Comparison of ENCODE assay signal across 8 mouse cellular contexts in genomic region chr4:137664433-137664979, GRCm38 (mm10). TPM values are rescaled to one million over a fixed set of nuclear protein-coding genes. Genes with fewer than 3 reads are reported as not detected.
A peak's percentile ranks its signal among the peaks of the same experiment; 100 is the strongest.
DNase-seq lines count a peak whose midpoint lies in the region; ATAC-seq and TF ChIP-seq lines count a peak whose summit lies in the region.

TSS of gene Rap1gap (plus strand) at chr4:137664726.

- ATAC-seq in forebrain, postnatal 0 days = peak; percentile 69
- ATAC-seq in midbrain, embryonic 16.5 days = peak; percentile 77

- TF ChIP-seq CTCF in gastrocnemius, adult 2 months (IDR thresholded peaks at IDR 0.05) = no peak
- TF ChIP-seq CTCF in bone marrow macrophage, adult 2 months (IDR thresholded peaks at IDR 0.05; ENCODE audit: low read depth, low read length) = no peak
- TF ChIP-seq CTCF in forebrain, postnatal 0 days (IDR thresholded peaks at IDR 0.05; ENCODE audit: low read depth) = no peak

- peak; percentile 72 for DNase-seq in gastrocnemius, adult 2 months
- no peak for DNase-seq in gastrocnemius, postnatal 36 days
- peak; percentile 77 for DNase-seq in forebrain, postnatal 0 days
- DNase-seq in induced T-regulatory cell, adult 2 months (ENCODE audit: low read depth) = peak; percentile 22
- DNase-seq in limb, embryonic 10.5 days (ENCODE audit: low spot score) = peak; percentile 61
- peak; percentile 75 for DNase-seq in thymus, postnatal 4 days

- no peak within 1 kb of the TSS for H3K27ac ChIP-seq in gastrocnemius, adult 2 months
- no peak within 1 kb of the TSS for H3K27ac ChIP-seq in bone marrow macrophage, adult 2 months (ENCODE audit: insufficient read depth, low read depth, low read length)
- H3K27ac ChIP-seq in forebrain, postnatal 0 days (ENCODE audit: low read depth, low read length) = peak within 1 kb of the TSS; percentile 64
- peak within 1 kb of the TSS; percentile 47 for H3K27ac ChIP-seq in limb, embryonic 10.5 days
- peak within 1 kb of the TSS; percentile 71 for H3K27ac ChIP-seq in midbrain, embryonic 16.5 days (ENCODE audit: low read length)

- WGBS in forebrain, postnatal 0 days = 10% methylated on average over 44 of the region's 44 CpGs
- WGBS in limb, embryonic 10.5 days = under 1% methylated on average over 42 of the region's 44 CpGs
- under 1% methylated on average over 33 of the region's 44 CpGs for WGBS in midbrain, embryonic 16.5 days

- no peak for TF ChIP-seq POLR2A in bone marrow macrophage, adult 2 months (IDR thresholded peaks at IDR 0.05; ENCODE audit: borderline replicate concordance, low read depth, low read length)

- intact Hi-C loops in gastrocnemius, adult 2 months (cut with DNase I) = no loop called here
- intact Hi-C loops in gastrocnemius, postnatal 36 days (cut with DNase I) = no loop called here

- H3K9me3 ChIP-seq in forebrain, postnatal 0 days (ENCODE audit: low read length) = no peaks in the 10 kb centered on the region
- H3K9me3 ChIP-seq in limb, embryonic 10.5 days (replicated peaks) = no peaks in the 10 kb centered on the region
- H3K9me3 ChIP-seq in midbrain, embryonic 16.5 days (replicated peaks; ENCODE audit: control insufficient read depth, low read length, poor library complexity, severe bottlenecking) = no peaks in the 10 kb centered on the region

- H3K9ac ChIP-seq in forebrain, postnatal 0 days = peak within 1 kb of the TSS; percentile 82
- peak within 1 kb of the TSS; percentile 92 for H3K9ac ChIP-seq in midbrain, embryonic 16.5 days (ENCODE audit: low read depth, low read length)

- H3K4me1 ChIP-seq in bone marrow macrophage, adult 2 months (ENCODE audit: control insufficient read depth, insufficient read depth, low read length) = peaks cover 2% of the 10 kb centered on the region; the same call in 1 of the 2 replicates
- peaks cover 25% of the 10 kb centered on the region; the same call in 1 of the 2 replicates for H3K4me1 ChIP-seq in forebrain, postnatal 0 days (ENCODE audit: insufficient read depth)
- H3K4me1 ChIP-seq in limb, embryonic 10.5 days = peaks cover 17% of the 10 kb centered on the region
- peaks cover 38% of the 10 kb centered on the region for H3K4me1 ChIP-seq in midbrain, embryonic 16.5 days (ENCODE audit: control insufficient read depth, insufficient read depth, low read length)

- H3K36me3 ChIP-seq in forebrain, postnatal 0 days (ENCODE audit: insufficient read depth) = no peaks in the 10 kb centered on the region
- H3K36me3 ChIP-seq in limb, embryonic 10.5 days = no peaks in the 10 kb centered on the region
- no peaks in the 10 kb centered on the region for H3K36me3 ChIP-seq in midbrain, embryonic 16.5 days (ENCODE audit: control insufficient read depth, insufficient read depth, low read length)

- peak within 1 kb of the TSS; percentile 59 for H3K4me2 ChIP-seq in forebrain, postnatal 0 days (ENCODE audit: low read depth)
- H3K4me2 ChIP-seq in midbrain, embryonic 16.5 days (ENCODE audit: low read length) = peak within 1 kb of the TSS; percentile 80

- H3K4me3 ChIP-seq in gastrocnemius, adult 2 months = peak within 1 kb of the TSS; percentile 72
- peak within 1 kb of the TSS; percentile 35 for H3K4me3 ChIP-seq in bone marrow macrophage, adult 2 months (ENCODE audit: insufficient read depth, low read length)
- H3K4me3 ChIP-seq in forebrain, postnatal 0 days (ENCODE audit: low read depth, low read length) = peak within 1 kb of the TSS; percentile 69
- peak within 1 kb of the TSS; percentile 63 for H3K4me3 ChIP-seq in limb, embryonic 10.5 days
- H3K4me3 ChIP-seq in midbrain, embryonic 16.5 days (ENCODE audit: low read depth, low read length) = peak within 1 kb of the TSS; percentile 67

- no peaks in the 10 kb centered on the region for H3K27me3 ChIP-seq in forebrain, postnatal 0 days (ENCODE audit: insufficient read depth, low read length)
- peaks cover 59% of the 10 kb centered on the region for H3K27me3 ChIP-seq in limb, embryonic 10.5 days (ENCODE audit: low read depth, poor library complexity, severe bottlenecking)
- H3K27me3 ChIP-seq in midbrain, embryonic 16.5 days (ENCODE audit: control insufficient read depth, insufficient read depth, low read depth, low read length) = no peaks in the 10 kb centered on the region

RNA-seq across cellular contexts. Expression of gene Rap1gap, which starts in this region (rescaled TPM):
- 1 to 10 TPM; 4.4 to 8.6 TPM for total RNA-seq in gastrocnemius, adult 2 months (2021)
- 10 to 100 TPM in 1 of 2 experiments, 1 to 10 TPM in 1; 5.4 to 10.7 TPM for total RNA-seq in gastrocnemius, postnatal 36 days (2021)
- polyA plus RNA-seq in bone marrow macrophage, adult 2 months (2012; ENCODE audit: insufficient read depth, insufficient read length, missing spikeins) = 2.9 and 3.0 TPM in 2 replicates
- 113 and 128 TPM in 2 replicates for total RNA-seq in forebrain, postnatal 0 days (2014; rRNA removed)
- polyA plus RNA-seq in forebrain, postnatal 0 days (2015; fragmentation: Nextera tagmentation; extraction: Ambion mirVana) = 63.9 and 74.3 TPM in 2 replicates
- 2.8 and 4.2 TPM in 2 replicates for polyA plus RNA-seq in limb, embryonic 10.5 days (2016; fragmentation: Nextera tagmentation; extraction: Ambion mirVana)
- 83.0 and 105 TPM in 2 replicates for polyA plus RNA-seq in midbrain, embryonic 16.5 days (2015; fragmentation: Nextera tagmentation; extraction: Ambion mirVana)

Comparison
In these comparisons a context has a peak if more than half of its experiments do, and no peak if none do; other contexts are left out.
1. RNA of gene Rap1gap (polyA plus RNA-seq): 83.0 to 105 TPM in midbrain, embryonic 16.5 days and 63.9 to 74.3 TPM in forebrain, postnatal 0 days; 2.8 to 4.2 TPM in limb, embryonic 10.5 days and 2.9 to 3.0 TPM in bone marrow macrophage, adult 2 months; every median in the first group is over 10 times any median in the second.
2. DNase-seq: peak in gastrocnemius, adult 2 months (single experiment), forebrain, postnatal 0 days (single experiment), induced T-regulatory cell, adult 2 months (single experiment), limb, embryonic 10.5 days (single experiment) and thymus, postnatal 4 days (single experiment); none in gastrocnemius, postnatal 36 days (0 of 2).
3. H3K27ac ChIP-seq: peak in forebrain, postnatal 0 days (single experiment), limb, embryonic 10.5 days (single experiment) and midbrain, embryonic 16.5 days (single experiment); none in gastrocnemius, adult 2 months (single experiment) and bone marrow macrophage, adult 2 months (single experiment).
4. Peak in every context shown above with its lines, with median percentiles within 50 percentile points of each other: H3K4me3 ChIP-seq.